Comparison of ENCODE assay signal across 8 mouse cellular contexts in genomic region chr1:91435606-91436130, GRCm38 (mm10). TPM values are rescaled to one million over a fixed set of nuclear protein-coding genes. Genes with fewer than 3 reads are reported as not detected.
DNase-seq lines count a peak whose midpoint lies in the region; ATAC-seq and TF ChIP-seq lines count a peak whose summit lies in the region.
"Had no signal": no experiment of that assay in that cellular context is flagged by ENCODE, and none has a peak within 500 bp of the region (broad histone marks: within the 10 kb centered on the region; RNA-seq: fewer than 3 reads in every experiment).

No protein-coding gene starts in this region.

- DNase-seq in heart, adult 8-10 months (ENCODE audit: low spot score), result no peak
- no peak for DNase-seq in lung, postnatal 0 days (ENCODE audit: low spot score)
- DNase-seq in lung, postnatal 14 days, result no peak
- no peak for DNase-seq in thymus, adult 18-20 months

- H3K4me2 ChIP-seq in heart, embryonic 14.5 days (ENCODE audit: low read length), result peak overlapping the region; percentile 18; the same call in 1 of the 2 replicates
- H3K4me2 ChIP-seq in lung, postnatal 0 days (replicated peaks; ENCODE audit: low read depth, low read length), result no peak overlapping the region
- H3K4me2 ChIP-seq in heart, embryonic 16.5 days (ENCODE audit: low read depth, low read length), result no peak overlapping the region
- no peak overlapping the region for H3K4me2 ChIP-seq in stomach, embryonic 14.5 days (replicated peaks; ENCODE audit: low read depth, low read length)

- H3K9ac ChIP-seq in heart, embryonic 14.5 days (ENCODE audit: low read length), result peak overlapping the region; percentile 44
- peak overlapping the region; percentile 13; the same call in 1 of the 2 replicates for H3K9ac ChIP-seq in lung, postnatal 0 days (replicated peaks; ENCODE audit: low read depth)
- peak overlapping the region; percentile 58 for H3K9ac ChIP-seq in heart, embryonic 16.5 days (ENCODE audit: low read length)
- no peak overlapping the region for H3K9ac ChIP-seq in stomach, embryonic 14.5 days (replicated peaks; ENCODE audit: low read depth, low read length)

- TF ChIP-seq CTCF in lung, postnatal 0 days (IDR thresholded peaks at IDR 0.05), result no peak

- H3K27ac ChIP-seq in heart, embryonic 14.5 days (replicated peaks in 1 of 2; ENCODE audit: control insufficient read depth in 1 of 2, insufficient read depth in 1 of 2, low read depth in 2 of 2, low read length in 2 of 2), result peak overlapping the region; percentile 78 to 91
- peak overlapping the region; percentile 98 for H3K27ac ChIP-seq in lung, postnatal 0 days (ENCODE audit: low read length)
- peak overlapping the region; percentile 89 for H3K27ac ChIP-seq in heart, embryonic 16.5 days (ENCODE audit: low read length)
- peak overlapping the region; percentile 81; the same call in 1 of the 2 replicates for H3K27ac ChIP-seq in stomach, embryonic 14.5 days (ENCODE audit: low read length)
- H3K27ac ChIP-seq: macrophage had no signal

- ATAC-seq in heart, embryonic 14.5 days (ENCODE audit: insufficient number of reproducible peaks, insufficient read depth, low FRiP score, low read depth), result peak; percentile 11; the same call in 1 of the 2 replicates
- ATAC-seq in lung, postnatal 0 days, result no peak
- ATAC-seq in heart, embryonic 16.5 days (replicated peaks; ENCODE audit: extremely low read depth, insufficient read depth, low FRiP score), result no peak
- no peak for ATAC-seq in stomach, embryonic 14.5 days (ENCODE audit: insufficient number of reproducible peaks, insufficient read depth, low FRiP score, low read depth)

- peaks cover 20 to 25% of the 10 kb centered on the region in 2 experiments for H3K4me1 ChIP-seq in heart, embryonic 14.5 days (ENCODE audit: control insufficient read depth in 2 of 2, insufficient read depth in 2 of 2, low read length in 2 of 2)
- peaks cover 31% of the 10 kb centered on the region for H3K4me1 ChIP-seq in lung, postnatal 0 days (ENCODE audit: insufficient read depth, low read depth, low read length)
- H3K4me1 ChIP-seq in heart, embryonic 16.5 days (ENCODE audit: control insufficient read depth, insufficient read depth, low read length), result peaks cover 25% of the 10 kb centered on the region
- peaks cover 16% of the 10 kb centered on the region for H3K4me1 ChIP-seq in stomach, embryonic 14.5 days (ENCODE audit: control insufficient read depth, insufficient read depth, low read length)

- WGBS in heart, embryonic 14.5 days, result 79% methylated on average over 13 of the region's 13 CpGs
- whole genome bisulfite sequencing in lung, postnatal 0 days, result 68% methylated on average over 13 of the region's 13 CpGs
- 81% methylated on average over 13 of the region's 13 CpGs for WGBS in heart, embryonic 16.5 days
- 89% methylated on average over 13 of the region's 13 CpGs for WGBS in stomach, embryonic 14.5 days

- peaks cover 67% of the 10 kb centered on the region for H3K36me3 ChIP-seq in heart, embryonic 14.5 days (ENCODE audit: control insufficient read depth, insufficient read depth, low read length)
- H3K36me3 ChIP-seq in lung, postnatal 0 days (ENCODE audit: insufficient read depth, low read length), result peaks cover 55% of the 10 kb centered on the region
- H3K36me3 ChIP-seq in heart, embryonic 16.5 days (ENCODE audit: control insufficient read depth, insufficient read depth), result peaks cover 25% of the 10 kb centered on the region
- peaks cover 21% of the 10 kb centered on the region for H3K36me3 ChIP-seq in stomach, embryonic 14.5 days (ENCODE audit: control insufficient read depth, insufficient read depth, low read length)

- no peak for TF ChIP-seq EP300 in lung, postnatal 0 days (IDR thresholded peaks at IDR 0.05)

- H3K27me3 ChIP-seq in heart, embryonic 14.5 days (ENCODE audit: control insufficient read depth, insufficient read depth, low read length), result no peaks in the 10 kb centered on the region
- H3K27me3 ChIP-seq in lung, postnatal 0 days (replicated peaks; ENCODE audit: insufficient read depth, low read length), result no peaks in the 10 kb centered on the region
- H3K27me3 ChIP-seq in heart, embryonic 16.5 days (ENCODE audit: control insufficient read depth, insufficient read depth, low read length), result no peaks in the 10 kb centered on the region
- no peaks in the 10 kb centered on the region for H3K27me3 ChIP-seq in stomach, embryonic 14.5 days (ENCODE audit: control insufficient read depth, insufficient read depth, low read length)

- H3K9me3 ChIP-seq in heart, embryonic 14.5 days (ENCODE audit: control insufficient read depth, low read length), result no peaks in the 10 kb centered on the region
- H3K9me3 ChIP-seq in lung, postnatal 0 days (ENCODE audit: low read length), result no peaks in the 10 kb centered on the region
- no peaks in the 10 kb centered on the region for H3K9me3 ChIP-seq in heart, embryonic 16.5 days (replicated peaks; ENCODE audit: control insufficient read depth, low read length)
- no peaks in the 10 kb centered on the region for H3K9me3 ChIP-seq in stomach, embryonic 14.5 days (ENCODE audit: control insufficient read depth, low read depth, low read length)

- no peak overlapping the region for H3K4me3 ChIP-seq in heart, embryonic 14.5 days (ENCODE audit: control insufficient read depth in 1 of 2, insufficient read depth in 1 of 2, low read depth in 1 of 2, low read length in 2 of 2)
- H3K4me3 ChIP-seq in lung, postnatal 0 days (ENCODE audit: low read depth, low read length), result no peak overlapping the region
- H3K4me3 ChIP-seq in heart, embryonic 16.5 days (ENCODE audit: low read length), result no peak overlapping the region
- H3K4me3 ChIP-seq in stomach, embryonic 14.5 days (ENCODE audit: low read depth, low read length), result no peak overlapping the region

RNA-seq across cellular contexts. Expression of gene Hes6, which starts 21.8 kb away (rescaled TPM):
- polyA plus RNA-seq in heart, embryonic 14.5 days (2014; fragmentation: Nextera tagmentation; extraction: Ambion mirVana), result 67.3 and 71.4 TPM in 2 replicates
- total RNA-seq in heart, adult 8-10 months (2022), result 10 to 100 TPM; 18.6 to 20.4 (median 20.0) TPM
- 63.7 and 75.1 TPM in 2 replicates for polyA plus RNA-seq in lung, postnatal 0 days (2015; fragmentation: Nextera tagmentation; extraction: Ambion mirVana)
- 105 and 117 TPM in 2 replicates for polyA plus RNA-seq in heart, embryonic 16.5 days (2015; fragmentation: Nextera tagmentation; extraction: Ambion mirVana)
- polyA plus RNA-seq in stomach, embryonic 14.5 days (2014; fragmentation: Nextera tagmentation; extraction: Ambion mirVana), result 65.7 and 78.1 TPM in 2 replicates

RNA-seq across cellular contexts. Expression of gene Per2, which starts 23.5 kb away (rescaled TPM):
- polyA plus RNA-seq in heart, embryonic 14.5 days (2014; fragmentation: Nextera tagmentation; extraction: Ambion mirVana), result 3.4 and 5.6 TPM in 2 replicates
- total RNA-seq in heart, adult 8-10 months (2022), result 10 to 100 TPM in 3 of 4 experiments, 1 to 10 TPM in 1; 8.3 to 15.0 (median 13.5) TPM
- polyA plus RNA-seq in lung, postnatal 0 days (2015; fragmentation: Nextera tagmentation; extraction: Ambion mirVana), result 6.3 and 7.3 TPM in 2 replicates
- 4.9 and 6.2 TPM in 2 replicates for polyA plus RNA-seq in heart, embryonic 16.5 days (2015; fragmentation: Nextera tagmentation; extraction: Ambion mirVana)
- 7.3 and 9.5 TPM in 2 replicates for polyA plus RNA-seq in stomach, embryonic 14.5 days (2014; fragmentation: Nextera tagmentation; extraction: Ambion mirVana)

RNA-seq across cellular contexts. Expression of gene Ilkap, which starts 37.1 kb away (rescaled TPM):
- polyA plus RNA-seq in heart, embryonic 14.5 days (2014; fragmentation: Nextera tagmentation; extraction: Ambion mirVana), result 98.5 and 108 TPM in 2 replicates
- 10 to 100 TPM; 41.5 to 53.3 (median 44.4) TPM for total RNA-seq in heart, adult 8-10 months (2022)
- polyA plus RNA-seq in lung, postnatal 0 days (2015; fragmentation: Nextera tagmentation; extraction: Ambion mirVana), result 90.5 and 94.0 TPM in 2 replicates
- polyA plus RNA-seq in heart, embryonic 16.5 days (2015; fragmentation: Nextera tagmentation; extraction: Ambion mirVana), result 112 and 113 TPM in 2 replicates
- polyA plus RNA-seq in stomach, embryonic 14.5 days (2014; fragmentation: Nextera tagmentation; extraction: Ambion mirVana), result 134 and 146 TPM in 2 replicates

RNA-seq across cellular contexts. Expression of gene Traf3ip1, which starts 58.8 kb away (rescaled TPM):
- polyA plus RNA-seq in heart, embryonic 14.5 days (2014; fragmentation: Nextera tagmentation; extraction: Ambion mirVana), result 3.3 and 3.4 TPM in 2 replicates
- total RNA-seq in heart, adult 8-10 months (2022), result 1 to 10 TPM; 4.2 to 5.4 (median 4.9) TPM
- polyA plus RNA-seq in lung, postnatal 0 days (2015; fragmentation: Nextera tagmentation; extraction: Ambion mirVana), result 11.0 and 11.2 TPM in 2 replicates
- polyA plus RNA-seq in heart, embryonic 16.5 days (2015; fragmentation: Nextera tagmentation; extraction: Ambion mirVana), result 5.5 and 5.7 TPM in 2 replicates
- polyA plus RNA-seq in stomach, embryonic 14.5 days (2014; fragmentation: Nextera tagmentation; extraction: Ambion mirVana), result 8.7 and 8.8 TPM in 2 replicates
